Mouse (Mus musculus) cerebellum, adult 9-10 months (tissue): ENCODE measurements around the gene Ebpl.
A peak's percentile ranks its signal among the peaks of the same experiment; 100 is the strongest.

Source experiments
- DNase-seq: peaks from one replicate; pipeline ENCODE4 v3.0.0; 2022

Gene Ebpl

DNA sequence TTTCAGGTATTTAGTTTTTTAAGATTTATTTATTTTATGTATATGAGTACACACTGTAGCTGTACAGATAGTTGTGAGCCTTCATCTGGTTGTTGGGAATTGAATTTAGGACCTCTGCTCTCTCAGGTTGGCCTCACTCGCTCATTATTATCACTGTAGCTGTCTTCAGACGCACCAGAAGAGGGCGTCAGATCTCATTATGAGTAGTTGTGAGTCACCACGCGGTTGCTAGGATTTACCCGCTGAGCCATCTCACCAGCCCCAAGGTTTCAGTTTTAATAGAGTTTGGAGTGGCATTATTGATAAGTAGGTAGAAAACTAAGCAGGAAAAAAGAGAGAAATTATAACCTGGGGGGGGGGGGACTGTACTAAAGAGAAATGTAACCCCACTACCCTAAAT is 33.2 kb downstream of the Ebpl start:
- DNase-seq, result peak; percentile 50

- DNase-seq, result no peak
These were observed 37.5 kb downstream of the Ebpl start for GRCm38 (mm10) chr14:61322740-61323139.

- no peak for DNase-seq
These were observed 39.0 kb downstream of the Ebpl start for GRCm38 (mm10) chr14:61321200-61321599.

DNA sequence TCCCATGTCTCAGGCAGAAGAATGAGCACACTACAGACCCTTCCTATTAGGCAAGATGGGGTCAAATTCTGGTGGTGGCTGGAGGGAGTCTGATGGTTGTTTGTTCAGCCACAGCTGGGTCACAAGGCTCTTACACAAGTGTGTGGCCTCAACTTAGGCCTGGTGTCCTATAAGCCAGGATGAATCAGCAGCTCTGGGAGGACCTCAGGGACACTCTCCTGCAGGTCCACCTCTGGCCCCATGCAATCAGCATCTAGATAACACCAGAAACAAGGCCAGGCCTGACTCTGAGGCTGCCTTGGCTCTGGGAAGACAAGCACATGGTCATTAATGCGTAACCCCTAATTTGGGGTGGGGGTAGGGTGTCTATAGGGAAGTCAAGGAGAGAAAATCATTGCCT is 39.5 kb downstream of the Ebpl start:
- no peak for DNase-seq

DNA sequence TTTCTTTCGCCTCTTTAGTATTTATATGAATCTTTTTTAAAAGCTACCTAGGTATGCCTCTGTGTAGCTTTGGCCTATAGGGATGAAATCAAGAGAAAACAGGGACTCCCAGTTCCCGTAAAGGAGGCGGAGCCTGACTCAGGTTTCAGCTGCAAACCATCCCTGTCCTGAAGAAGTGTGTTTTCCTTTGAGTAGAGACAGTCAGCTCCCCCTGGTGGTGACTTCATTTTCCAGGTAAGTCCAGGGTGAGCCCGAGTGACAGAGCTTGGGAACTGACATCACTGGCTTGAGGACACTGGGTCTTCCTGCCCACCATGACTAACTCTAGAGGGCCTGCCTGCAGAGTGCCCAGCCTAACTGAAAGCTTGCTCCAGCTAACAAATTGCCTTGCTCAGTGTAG is 43.4 kb downstream of the Ebpl start:
- peak; percentile 74 for DNase-seq

DNA sequence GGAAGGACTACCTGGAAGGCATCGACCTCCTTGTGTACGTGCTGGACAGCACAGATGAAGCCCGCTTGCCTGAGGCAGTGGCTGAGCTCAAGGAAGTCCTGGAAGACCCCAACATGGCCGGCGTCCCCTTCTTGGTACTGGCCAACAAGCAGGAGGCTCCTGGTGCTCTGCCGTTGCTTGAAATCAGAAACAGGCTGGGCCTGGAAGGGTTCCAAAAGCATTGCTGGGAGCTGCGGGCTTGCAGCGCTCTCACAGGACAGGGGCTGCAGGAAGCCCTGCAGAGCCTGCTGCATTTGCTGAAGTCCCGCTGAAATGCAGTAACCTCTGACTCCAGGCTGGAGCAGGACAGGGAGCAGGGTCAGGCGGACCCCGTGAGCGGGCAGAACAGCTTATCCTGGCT is 49.3 kb downstream of the Ebpl start:
- DNase-seq, result no peak

- DNase-seq, result no peak
These were observed 50.0 kb downstream of the Ebpl start for GRCm38 (mm10) chr14:61310036-61310772.

DNA sequence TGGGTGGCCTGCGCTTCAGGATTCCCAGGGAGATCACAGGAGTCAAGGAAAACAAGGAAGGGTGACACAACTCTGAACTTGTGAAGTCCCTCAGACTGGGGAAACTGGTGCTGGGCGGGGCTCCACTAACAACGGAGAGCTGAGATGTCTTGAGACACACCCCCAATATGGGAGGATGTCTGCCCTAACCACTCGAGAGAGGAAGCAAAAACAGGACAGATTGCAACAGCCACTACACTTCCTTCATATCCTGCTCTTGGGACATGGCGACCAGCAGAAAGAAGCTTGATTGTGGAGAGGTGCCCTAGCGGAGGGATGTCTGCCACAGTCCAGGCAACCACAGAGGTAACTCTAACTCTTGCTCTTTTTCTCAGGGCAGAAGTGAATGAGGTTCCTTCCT is 50.6 kb downstream of the Ebpl start, which contains the start of gene Arl11:
Gene Arl11, plus strand, starts transcription at position 161 of the 400 bp plus-strand sequence.
- DNase-seq, result no peak

DNA sequence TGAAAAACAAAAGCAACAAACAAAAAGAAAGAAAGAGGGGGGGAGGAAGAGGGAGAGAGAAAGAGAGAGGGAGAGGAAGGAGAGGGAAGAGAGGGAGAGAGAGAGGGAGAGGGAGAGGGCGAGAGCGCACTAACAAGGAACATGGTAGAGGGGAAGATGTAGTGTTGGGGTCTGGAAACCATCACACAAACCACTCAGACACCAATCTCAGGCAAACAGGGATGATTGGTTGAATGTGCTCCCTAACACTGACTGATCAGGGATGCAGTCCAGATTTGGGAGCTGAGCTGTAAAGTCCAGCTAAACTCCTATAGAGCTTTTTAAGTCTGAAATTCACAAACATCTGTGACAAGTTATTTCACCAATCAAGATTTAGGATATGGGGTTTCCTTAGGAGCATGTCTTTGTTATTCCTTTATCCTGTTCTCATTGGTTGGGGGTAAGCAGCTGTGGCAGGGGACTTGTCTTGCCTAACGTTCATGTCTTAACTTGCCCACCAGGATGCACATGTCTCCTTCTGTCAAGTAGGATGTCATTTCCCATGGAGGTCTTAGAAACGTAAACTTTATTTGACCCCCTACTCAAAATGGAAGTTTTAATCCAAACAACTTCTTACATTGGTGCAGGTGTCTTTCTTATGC is 56.1 kb downstream of the Ebpl start:
- DNase-seq, result no peak

- no peak for DNase-seq
These were observed 57.8 kb downstream of the Ebpl start for GRCm38 (mm10) chr14:61302428-61302827.

- no peak for DNase-seq
These were observed 58.9 kb downstream of the Ebpl start for GRCm38 (mm10) chr14:61301323-61301722.

DNA sequence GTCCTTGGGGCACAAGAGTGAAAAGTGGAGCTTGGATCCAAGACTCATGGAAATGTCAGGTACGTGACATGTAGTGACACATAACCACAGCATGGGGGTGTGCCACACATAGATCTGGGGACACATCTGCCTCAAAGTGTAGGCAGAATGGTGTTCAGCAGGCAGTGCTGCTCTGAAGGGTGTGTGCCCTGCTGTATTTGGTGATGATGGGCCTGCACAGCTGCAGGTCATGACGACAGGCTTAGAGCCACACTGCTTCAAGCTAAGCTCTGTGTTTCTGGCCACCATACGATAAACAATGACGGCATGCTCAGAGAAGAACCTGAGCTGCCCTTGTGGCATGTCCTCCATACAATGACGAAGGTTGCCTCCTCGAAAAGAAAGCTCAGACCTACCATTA is 60.4 kb downstream of the Ebpl start:
- no peak for DNase-seq

DNA sequence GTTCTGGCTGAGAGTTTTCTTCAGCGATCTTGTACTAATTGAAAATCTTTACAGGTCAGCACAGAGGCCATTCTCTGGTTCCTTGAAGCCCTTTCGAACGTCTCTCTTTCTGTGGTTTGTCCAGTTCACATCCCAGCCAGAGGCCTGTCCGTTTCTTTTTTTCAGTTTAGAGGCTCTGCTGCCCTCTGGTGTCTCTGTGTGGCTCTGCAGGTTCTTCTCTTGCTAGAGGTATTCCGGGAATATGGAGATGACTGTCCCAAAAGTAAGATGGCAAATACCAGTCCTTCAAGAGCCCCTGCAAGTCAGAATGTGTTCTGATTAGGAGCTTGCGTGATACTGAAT is 65.5 kb downstream of the Ebpl start:
- peak; percentile 71 for DNase-seq

DNA sequence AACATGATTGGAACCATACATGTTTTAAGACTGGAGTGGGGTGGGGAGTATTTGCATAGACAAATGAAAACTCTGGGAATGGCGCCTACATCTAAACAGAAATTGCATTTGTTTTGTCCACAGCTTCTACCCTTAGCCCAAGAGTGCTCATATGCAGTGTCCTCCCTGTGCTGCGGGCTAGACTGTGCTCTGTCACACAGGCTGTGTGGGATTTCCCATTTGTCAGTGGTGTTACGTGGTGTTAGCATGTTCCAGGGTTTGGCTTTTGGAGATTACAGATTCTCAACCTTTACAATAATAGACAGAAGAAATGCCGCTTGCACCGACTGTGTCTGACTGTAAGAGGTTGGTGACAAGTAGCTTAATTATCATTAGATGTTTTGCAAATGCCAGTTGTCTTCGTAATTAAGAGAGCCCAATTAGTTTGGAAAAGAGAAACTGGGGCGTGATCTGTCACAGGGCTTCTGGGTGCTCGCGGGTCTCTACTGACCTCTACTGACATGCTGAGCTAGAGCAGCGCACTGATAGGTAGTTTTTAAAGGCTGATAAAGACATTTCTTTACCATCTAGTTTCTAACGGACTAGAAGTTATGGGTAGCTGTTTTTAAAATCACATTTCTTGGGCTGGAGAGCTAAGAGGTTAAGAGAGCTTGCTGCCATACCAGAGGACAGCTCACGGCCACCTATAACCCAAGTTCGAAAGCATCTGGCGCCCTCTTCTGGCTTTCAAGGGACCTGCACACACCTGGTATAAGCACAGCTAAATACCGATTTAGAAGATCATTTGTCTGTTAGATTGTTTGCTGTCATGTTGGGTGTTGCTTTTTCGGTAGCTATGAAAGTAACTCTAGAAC is 66.1 kb downstream of the Ebpl start:
- DNase-seq, result peak; percentile 78

DNA sequence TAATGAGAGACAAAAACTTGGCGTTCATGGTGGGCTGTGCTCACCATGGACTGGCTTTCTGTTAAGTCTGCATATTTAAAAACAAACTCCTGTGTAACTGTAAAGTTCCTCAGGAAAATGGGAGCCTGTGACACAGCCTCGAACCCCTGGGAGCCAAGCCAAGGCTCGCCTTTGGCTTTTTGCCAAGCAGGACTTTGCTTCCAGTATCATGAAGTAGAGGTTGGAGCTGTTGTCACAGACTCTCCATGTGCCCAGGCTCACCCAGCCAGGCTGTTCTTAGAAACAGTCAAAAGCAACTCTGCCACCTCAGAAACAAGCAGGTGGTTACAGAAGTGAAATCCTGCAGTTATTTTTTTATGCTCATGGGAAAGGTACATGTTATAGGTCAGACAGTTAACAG is 69.6 kb downstream of the Ebpl start:
- DNase-seq, result no peak

GRCm38 (mm10) chr14:61288606-61289286 is 71.5 kb downstream of the Ebpl start:
- no peak for DNase-seq
